8 mouse cellular contexts compared by ENCODE assay signal in genomic region chr13:114458291-114458885, GRCm38 (mm10). TPM values are rescaled to one million over a fixed set of nuclear protein-coding genes. Genes with fewer than 3 reads are reported as not detected.
A peak's percentile ranks its signal among the peaks of the same experiment; 100 is the strongest.
DNase-seq lines count a peak whose midpoint lies in the region; ATAC-seq lines count a peak whose summit lies in the region.

No protein-coding gene starts in this region.

- 0 out of 2 replicates have a peak overlapping the region, but pooled peaks have one; percentile 23 for H3K27ac ChIP-seq in brown adipose tissue, adult 24 weeks (replicated peaks; ENCODE audit: low read depth, low read length)
- H3K27ac ChIP-seq in intestine, embryonic 15.5 days, result peak overlapping the region; percentile 70
- no peak overlapping the region for H3K27ac ChIP-seq in lung, embryonic 15.5 days

- peak overlapping the region; percentile 98 for H3K4me2 ChIP-seq in intestine, embryonic 15.5 days (replicated peaks)
- peak overlapping the region; percentile 100 for H3K4me2 ChIP-seq in lung, embryonic 15.5 days

- no peaks in the 10 kb centered on the region for H3K9me3 ChIP-seq in intestine, embryonic 15.5 days
- H3K9me3 ChIP-seq in lung, embryonic 15.5 days, result no peaks in the 10 kb centered on the region

- H3K9ac ChIP-seq in intestine, embryonic 15.5 days, result peak overlapping the region; percentile 59
- peak overlapping the region; percentile 36; the same call in 1 of the 2 replicates for H3K9ac ChIP-seq in lung, embryonic 15.5 days

- peaks cover 41% of the 10 kb centered on the region for H3K27me3 ChIP-seq in intestine, embryonic 15.5 days (replicated peaks)
- peaks cover 75% of the 10 kb centered on the region for H3K27me3 ChIP-seq in lung, embryonic 15.5 days

- peak overlapping the region; percentile 66 for H3K4me3 ChIP-seq in brown adipose tissue, adult 24 weeks (ENCODE audit: insufficient read depth, low read depth, low read length)
- peak overlapping the region; percentile 62 for H3K4me3 ChIP-seq in intestine, embryonic 15.5 days (replicated peaks)
- H3K4me3 ChIP-seq in lung, embryonic 15.5 days, result peak overlapping the region; percentile 56

- intact Hi-C loops in heart, postnatal 25 days (cut with DNase I), result loop anchor here (10.0 kb wide), 1 partner anchor 174 kb away; no protein-coding TSS in a partner anchor

- ATAC-seq in intestine, embryonic 15.5 days, result peak; percentile 77
- peak; percentile 69; the same call in 1 of the 2 replicates for ATAC-seq in lung, embryonic 15.5 days (ENCODE audit: borderline replicate concordance, extremely low read depth, low FRiP score, low TSS enrichment)

- 0 out of 2 replicates have a peak, but pooled peaks cover 3% of the 10 kb centered on the region for H3K4me1 ChIP-seq in brown adipose tissue, adult 24 weeks (ENCODE audit: control insufficient read depth, insufficient read depth, insufficient read length, low read length)
- H3K4me1 ChIP-seq in intestine, embryonic 15.5 days (replicated peaks), result peaks cover 13% of the 10 kb centered on the region
- H3K4me1 ChIP-seq in lung, embryonic 15.5 days, result peaks cover 36% of the 10 kb centered on the region

- peak; percentile 27 to 57 for DNase-seq in heart, adult 18-20 months
- no peak for DNase-seq in heart, postnatal 25 days (ENCODE audit: low spot score)
- DNase-seq in gastrocnemius, postnatal 10 days, result peak; percentile 48
- peak; percentile 23 for DNase-seq in ovary, postnatal 10 days (ENCODE audit: low spot score)
- DNase-seq in natural killer cell, adult 2 months (ENCODE audit: low spot score in 2 of 2), result no peak

- WGBS in intestine, embryonic 15.5 days, result under 1% methylated on average over 56 of the region's 56 CpGs
- 0% methylated on average over 55 of the region's 56 CpGs for WGBS in lung, embryonic 15.5 days

- no peaks in the 10 kb centered on the region for H3K36me3 ChIP-seq in intestine, embryonic 15.5 days
- H3K36me3 ChIP-seq in lung, embryonic 15.5 days, result no peaks in the 10 kb centered on the region

RNA-seq across cellular contexts. Expression of gene Fst, which starts 0.4 kb away (rescaled TPM):
- total RNA-seq in heart, adult 18-20 months (2021), result 1 to 10 TPM; 1.0 to 2.3 TPM
- total RNA-seq in heart, postnatal 25 days (2021), result 1 to 10 TPM in 1 of 2 experiments, under 1 TPM in 1; 0.57 to 1.1 TPM
- polyA plus RNA-seq in brown adipose tissue, adult 24 weeks (2012; ENCODE audit: insufficient read depth, insufficient read length, missing spikeins), result 7.9 and 11.6 TPM in 2 replicates
- 10 to 100 TPM; 21.9 to 22.6 TPM for total RNA-seq in gastrocnemius, postnatal 10 days (2021)
- 23.6 and 30.4 TPM in 2 replicates for polyA plus RNA-seq in intestine, embryonic 15.5 days (2015; fragmentation: Nextera tagmentation; extraction: Ambion mirVana)
- 2.5 and 3.3 TPM in 2 replicates for polyA plus RNA-seq in lung, embryonic 15.5 days (2015; fragmentation: Nextera tagmentation; extraction: Ambion mirVana)

Comparison
In these comparisons a context has a peak if more than half of its experiments do, and no peak if none do; other contexts are left out.
1. DNase-seq: peak in heart, adult 18-20 months (2 of 2), gastrocnemius, postnatal 10 days (single experiment) and ovary, postnatal 10 days (single experiment); none in heart, postnatal 25 days (single experiment) and natural killer cell, adult 2 months (0 of 2).
2. RNA of gene Fst, which starts 0.4 kb away (total RNA-seq): 21.9 to 22.6 TPM in gastrocnemius, postnatal 10 days; 1.0 to 2.3 TPM in heart, adult 18-20 months and 0.57 to 1.1 TPM in heart, postnatal 25 days; every median in the first group is over 4 times any median in the second.
3. Peak in every context shown above with its lines, with median percentiles within 50 percentile points of each other: H3K4me3 ChIP-seq.